Mouse (Mus musculus) heart, adult 2 months (tissue): ENCODE data around the gene Lima1.

ENCODE experiments used
- CTCF ChIP-seq: fragments of 200-600 bp; IDR thresholded peaks from 2 replicates; pipeline ENCODE4 v1.8.1; 2022; ENCODE audit warnings: antibody characterized with exemption, mild to moderate bottlenecking, moderate library complexity
- EP300 ChIP-seq: fragments of 200-500 bp; IDR thresholded peaks from 2 replicates; pipeline ENCODE4 v1.6.1; 2011; ENCODE audit warnings: low read depth, low read length, control low read depth; ENCODE audit not compliant: insufficient read depth
- POLR2A ChIP-seq: fragments of 200-500 bp; IDR thresholded peaks from 2 replicates; pipeline ENCODE4 v1.6.1; 2011; ENCODE audit warnings: mild to moderate bottlenecking, low read depth, low read length, control low read depth; ENCODE audit not compliant: insufficient read depth

GRCm38 (mm10) chr15:99907041-99907440 lies 31.8 kb upstream of the Lima1 start:
- TF ChIP-seq CTCF (no peak), POLR2A (no peak), EP300 (no peak)
